Comparison of ENCODE assay signal across 13 mouse cellular contexts in genomic region chr11:31831451-31831850, GRCm38 (mm10). TPM values are rescaled to one million over a fixed set of nuclear protein-coding genes. Genes with fewer than 3 reads are reported as not detected.
A peak's percentile ranks its signal among the peaks of the same experiment; 100 is the strongest.
DNase-seq lines count a peak whose midpoint lies in the region; ATAC-seq lines count a peak whose summit lies in the region.
"Had no signal": no experiment of that assay in that cellular context is flagged by ENCODE, and none has a peak within 500 bp of the region (broad histone marks: within the 10 kb centered on the region; RNA-seq: fewer than 3 reads in every experiment).

No protein-coding gene starts in this region.

- WGBS in liver, embryonic 12.5 days (ENCODE audit: insufficient replicate concordance): 15% methylated on average over 5 of the region's 5 CpGs
- WGBS in neural tube, embryonic 14.5 days: 54% methylated on average over 5 of the region's 5 CpGs

- peak overlapping the region; percentile 56 for H3K4me2 ChIP-seq in liver, embryonic 12.5 days
- no peak overlapping the region for H3K4me2 ChIP-seq in neural tube, embryonic 14.5 days (ENCODE audit: low read depth, low read length)
- H3K4me2 ChIP-seq: embryonic facial prominence, embryonic 13.5 days had no signal

- H3K4me3 ChIP-seq in liver, embryonic 12.5 days: no peak overlapping the region
- no peak overlapping the region for H3K4me3 ChIP-seq in neural tube, embryonic 14.5 days (ENCODE audit: low read depth, low read length)
- H3K4me3 ChIP-seq: embryonic facial prominence, embryonic 13.5 days; myocyte had no signal

- peaks cover 97% of the 10 kb centered on the region for H3K4me1 ChIP-seq in liver, embryonic 12.5 days
- no peaks in the 10 kb centered on the region; the same call in 1 of the 2 replicates for H3K4me1 ChIP-seq in neural tube, embryonic 14.5 days (ENCODE audit: control insufficient read depth, insufficient read depth, low read length)
- H3K4me1 ChIP-seq: embryonic facial prominence, embryonic 13.5 days had no signal

- H3K9me3 ChIP-seq in liver, embryonic 12.5 days (replicated peaks): no peaks in the 10 kb centered on the region
- H3K9me3 ChIP-seq in neural tube, embryonic 14.5 days (ENCODE audit: control insufficient read depth, low read length): no peaks in the 10 kb centered on the region
- H3K9me3 ChIP-seq: embryonic facial prominence, embryonic 13.5 days had no signal

- ATAC-seq in liver, embryonic 12.5 days: peak; percentile 90
- no peak for ATAC-seq in neural tube, embryonic 14.5 days (ENCODE audit: low read depth)

- DNase-seq in spleen, adult 12 weeks (ENCODE audit: low spot score): peak; percentile 44
- DNase-seq in spleen, adult 18-20 months: no peak
- peak; percentile 89 for DNase-seq in c-Kit-positive CD71-positive TER-119-positive erythroid progenitor cells, embryonic 14.5 days (ENCODE audit: low spot score)
- DNase-seq in adrenal gland, adult 2 months: no peak
- no peak for DNase-seq in adrenal gland, postnatal 14 days
- DNase-seq: cerebellum, adult 11-12 months; heart, postnatal 14 days; lung, adult 2 months; thymus, adult 18-20 months had no signal

- no peaks in the 10 kb centered on the region for H3K27me3 ChIP-seq in liver, embryonic 12.5 days (replicated peaks)
- H3K27me3 ChIP-seq in neural tube, embryonic 14.5 days (ENCODE audit: control insufficient read depth, insufficient read depth, low read length): no peaks in the 10 kb centered on the region
- H3K27me3 ChIP-seq: embryonic facial prominence, embryonic 13.5 days had no signal

- no peaks in the 10 kb centered on the region for H3K36me3 ChIP-seq in liver, embryonic 12.5 days
- H3K36me3 ChIP-seq in neural tube, embryonic 14.5 days (ENCODE audit: control insufficient read depth, insufficient read depth, low read length): no peaks in the 10 kb centered on the region
- H3K36me3 ChIP-seq: embryonic facial prominence, embryonic 13.5 days had no signal

- peak overlapping the region; percentile 98 for H3K27ac ChIP-seq in liver, embryonic 12.5 days
- H3K27ac ChIP-seq in neural tube, embryonic 14.5 days (ENCODE audit: low read depth, low read length): 0 out of 2 replicates have a peak overlapping the region, but pooled peaks have one; percentile 23
- H3K27ac ChIP-seq: embryonic facial prominence, embryonic 13.5 days had no signal

- H3K9ac ChIP-seq in liver, embryonic 12.5 days: peak overlapping the region; percentile 64
- H3K9ac ChIP-seq in neural tube, embryonic 14.5 days (replicated peaks; ENCODE audit: low read depth, low read length): no peak overlapping the region
- H3K9ac ChIP-seq: embryonic facial prominence, embryonic 13.5 days had no signal

RNA-seq across cellular contexts. Expression of gene Cpeb4, which starts 40.6 kb away (rescaled TPM):
- polyA plus RNA-seq in liver, embryonic 12.5 days (2016; fragmentation: Nextera tagmentation; extraction: Ambion mirVana): 21.5 and 24.7 TPM in 2 replicates
- 42.6 and 43.4 TPM in 2 replicates for polyA plus RNA-seq in neural tube, embryonic 14.5 days (2014; fragmentation: Nextera tagmentation; extraction: Ambion mirVana)
- total RNA-seq in adrenal gland, adult 2 months (2021): 100 to 1,000 TPM in 1 of 2 experiments, 10 to 100 TPM in 1; 70.1 to 200 TPM
- polyA plus RNA-seq in adrenal gland, adult 2 months (2012; rRNA removed): 6.8 and 12.3 TPM in 2 replicates
- 93.1 and 152 TPM in 2 replicates for total RNA-seq in adrenal gland, postnatal 14 days (2021)

Comparison
In these comparisons a context has a peak if more than half of its experiments do, and no peak if none do; other contexts are left out.
1. DNase-seq: peak in spleen, adult 12 weeks (single experiment) and c-Kit-positive CD71-positive TER-119-positive erythroid progenitor cells, embryonic 14.5 days (single experiment); none in spleen, adult 18-20 months (0 of 2), adrenal gland, adult 2 months (single experiment) and adrenal gland, postnatal 14 days (single experiment).